Mouse (Mus musculus): ENCODE measurements around the gene Syt1. TPM values are rescaled to one million over a fixed set of nuclear protein-coding genes. Genes with fewer than 3 reads are reported as not detected.
A peak's percentile ranks its signal among the peaks of the same experiment; 100 is the strongest.

Gene Syt1
- 748 and 792 TPM in 2 replicates for polyA plus RNA-seq (2012; rRNA removed)

DNA sequence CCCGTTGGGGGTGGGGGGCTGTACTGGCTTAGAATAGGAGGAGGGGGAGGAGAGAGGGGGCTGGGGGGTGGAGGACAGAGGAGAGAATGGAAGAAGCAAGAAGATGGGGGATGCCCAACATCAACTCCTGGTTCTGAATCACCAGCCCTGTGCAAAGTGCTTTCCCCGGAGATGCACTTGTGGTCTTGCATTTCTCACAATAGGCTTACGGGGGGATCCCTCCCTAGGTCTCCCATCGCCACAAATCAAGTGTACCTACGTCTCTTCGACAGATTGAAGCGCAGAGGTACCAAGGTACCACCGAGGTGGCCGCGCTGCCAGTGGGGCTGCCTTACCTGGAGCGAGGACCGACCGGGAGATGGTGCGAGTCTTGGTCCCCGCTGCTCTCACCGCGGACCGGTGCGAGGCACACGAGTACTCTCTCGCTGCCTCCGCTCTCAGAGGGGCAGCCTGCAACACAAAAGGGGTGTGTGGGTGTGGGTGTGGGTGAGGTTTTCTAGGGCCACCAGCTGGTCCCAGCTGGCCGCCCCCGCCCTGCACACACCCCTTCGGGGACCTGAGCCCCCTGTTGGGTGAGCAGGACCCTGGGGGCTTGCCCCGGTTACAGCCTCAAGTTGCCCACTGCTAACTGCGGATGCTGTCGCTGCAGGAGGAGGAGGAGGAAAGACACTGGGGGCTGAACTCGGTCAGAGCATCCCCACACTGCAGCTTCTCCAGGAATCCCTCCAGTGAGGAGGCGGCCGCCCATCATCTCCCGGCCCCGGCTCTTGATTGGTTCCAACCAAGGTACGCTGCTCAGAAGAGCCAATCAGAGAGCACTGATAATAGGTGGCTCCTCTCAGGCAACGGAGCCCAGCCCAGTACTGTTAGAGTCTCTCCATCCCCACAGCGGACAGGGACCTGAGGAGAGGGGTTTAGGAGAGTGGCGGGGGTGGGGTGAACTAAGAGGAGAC is at the start of gene Syt1:
Gene Syt1, minus strand, starts transcription at position 742 of the 953 bp plus-strand sequence.
- H3K27ac ChIP-seq (ENCODE audit: insufficient read depth, low read length) = peak within 1 kb of the TSS; percentile 98
- TF ChIP-seq POLR2A (IDR thresholded peaks at IDR 0.05; ENCODE audit: extremely low read depth, insufficient read depth, low read length) (peak; percentile 96), CTCF (IDR thresholded peaks at IDR 0.05; ENCODE audit: extremely low read depth, insufficient read depth, low read length) (no peak)
- no peaks in the 10 kb centered on the region for H3K4me1 ChIP-seq (ENCODE audit: control insufficient read depth, insufficient read depth, low read length)
- peak within 1 kb of the TSS; percentile 97 for H3K4me3 ChIP-seq (ENCODE audit: insufficient read depth, low read length)

DNA sequence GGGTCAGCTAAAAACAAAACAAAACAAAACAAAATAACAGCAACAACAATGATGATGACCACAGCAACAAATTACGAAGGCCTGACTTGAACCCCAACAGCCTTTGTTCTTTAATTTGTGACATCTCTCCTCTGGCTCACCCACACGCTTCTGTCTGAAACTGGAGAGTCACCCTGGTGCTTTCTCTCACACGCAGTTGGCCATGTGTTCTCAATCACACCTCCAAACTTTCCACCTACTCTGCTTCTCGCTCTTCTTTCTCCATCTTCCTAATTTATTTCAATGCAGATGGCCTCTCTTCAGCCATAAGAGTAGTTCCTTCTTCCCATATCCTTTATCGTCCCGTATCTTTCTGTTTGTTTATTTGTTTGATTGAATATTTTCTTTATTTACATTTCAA is 45.7 kb upstream of the Syt1 start:
- Histone ChIP-seq H3K4me1 (ENCODE audit: control insufficient read depth, insufficient read depth, low read length) (no peaks in the 10 kb centered on the region), H3K4me3 (ENCODE audit: insufficient read depth, low read length) (no peak overlapping the region), H3K27ac (ENCODE audit: insufficient read depth, low read length) (no peak overlapping the region)
- TF ChIP-seq CTCF (IDR thresholded peaks at IDR 0.05; ENCODE audit: extremely low read depth, insufficient read depth, low read length) (no peak), POLR2A (IDR thresholded peaks at IDR 0.05; ENCODE audit: extremely low read depth, insufficient read depth, low read length) (no peak)

DNA sequence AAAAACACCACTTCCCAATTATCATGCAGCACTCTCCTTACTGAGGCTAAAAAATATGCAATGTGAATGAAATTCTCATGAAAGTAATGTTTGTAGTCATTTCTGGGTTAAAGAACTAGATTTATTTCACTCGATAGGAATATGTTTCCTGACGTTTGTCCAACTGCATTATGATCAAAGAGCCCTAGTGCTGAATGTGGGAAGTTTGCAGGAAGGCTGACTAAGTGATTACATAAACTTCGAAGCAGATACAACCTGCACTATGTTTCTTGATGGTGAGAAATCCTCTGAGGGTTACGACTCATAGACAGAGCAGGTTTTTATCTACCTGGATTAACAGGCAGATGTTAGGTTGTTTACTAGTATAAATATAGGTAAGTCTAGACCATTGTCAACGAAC is 36.8 kb upstream of the Syt1 start:
- H3K4me3 ChIP-seq (ENCODE audit: insufficient read depth, low read length) = no peak overlapping the region
- TF ChIP-seq CTCF (IDR thresholded peaks at IDR 0.05; ENCODE audit: extremely low read depth, insufficient read depth, low read length) = no peak
- TF ChIP-seq POLR2A (IDR thresholded peaks at IDR 0.05; ENCODE audit: extremely low read depth, insufficient read depth, low read length) = no peak
- H3K27ac ChIP-seq (ENCODE audit: insufficient read depth, low read length) = no peak overlapping the region
- no peaks in the 10 kb centered on the region for H3K4me1 ChIP-seq (ENCODE audit: control insufficient read depth, insufficient read depth, low read length)

DNA sequence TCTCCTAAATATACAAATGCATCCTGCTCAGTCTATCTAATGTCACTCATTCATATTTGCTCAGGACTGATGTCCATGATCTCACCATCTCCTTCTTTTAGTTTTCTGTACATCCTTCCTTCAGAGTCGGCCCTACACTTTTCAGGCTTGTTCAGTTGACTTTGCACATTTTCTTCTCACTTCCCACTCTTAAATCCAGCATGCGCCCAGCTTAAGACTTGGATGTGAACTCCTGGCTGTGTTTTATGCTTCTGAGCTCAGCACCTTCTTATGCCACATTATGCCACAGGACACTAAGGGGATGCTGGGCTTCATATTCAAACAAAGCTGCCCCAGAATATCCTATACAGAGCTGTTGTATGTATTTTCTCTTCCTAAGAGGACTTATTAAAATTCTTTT is 36.2 kb upstream of the Syt1 start:
- Histone ChIP-seq H3K27ac (ENCODE audit: insufficient read depth, low read length) (no peak overlapping the region), H3K4me1 (ENCODE audit: control insufficient read depth, insufficient read depth, low read length) (no peaks in the 10 kb centered on the region), H3K4me3 (ENCODE audit: insufficient read depth, low read length) (no peak overlapping the region)
- TF ChIP-seq CTCF (IDR thresholded peaks at IDR 0.05; ENCODE audit: extremely low read depth, insufficient read depth, low read length) = no peak
- TF ChIP-seq POLR2A (IDR thresholded peaks at IDR 0.05; ENCODE audit: extremely low read depth, insufficient read depth, low read length) = no peak

DNA sequence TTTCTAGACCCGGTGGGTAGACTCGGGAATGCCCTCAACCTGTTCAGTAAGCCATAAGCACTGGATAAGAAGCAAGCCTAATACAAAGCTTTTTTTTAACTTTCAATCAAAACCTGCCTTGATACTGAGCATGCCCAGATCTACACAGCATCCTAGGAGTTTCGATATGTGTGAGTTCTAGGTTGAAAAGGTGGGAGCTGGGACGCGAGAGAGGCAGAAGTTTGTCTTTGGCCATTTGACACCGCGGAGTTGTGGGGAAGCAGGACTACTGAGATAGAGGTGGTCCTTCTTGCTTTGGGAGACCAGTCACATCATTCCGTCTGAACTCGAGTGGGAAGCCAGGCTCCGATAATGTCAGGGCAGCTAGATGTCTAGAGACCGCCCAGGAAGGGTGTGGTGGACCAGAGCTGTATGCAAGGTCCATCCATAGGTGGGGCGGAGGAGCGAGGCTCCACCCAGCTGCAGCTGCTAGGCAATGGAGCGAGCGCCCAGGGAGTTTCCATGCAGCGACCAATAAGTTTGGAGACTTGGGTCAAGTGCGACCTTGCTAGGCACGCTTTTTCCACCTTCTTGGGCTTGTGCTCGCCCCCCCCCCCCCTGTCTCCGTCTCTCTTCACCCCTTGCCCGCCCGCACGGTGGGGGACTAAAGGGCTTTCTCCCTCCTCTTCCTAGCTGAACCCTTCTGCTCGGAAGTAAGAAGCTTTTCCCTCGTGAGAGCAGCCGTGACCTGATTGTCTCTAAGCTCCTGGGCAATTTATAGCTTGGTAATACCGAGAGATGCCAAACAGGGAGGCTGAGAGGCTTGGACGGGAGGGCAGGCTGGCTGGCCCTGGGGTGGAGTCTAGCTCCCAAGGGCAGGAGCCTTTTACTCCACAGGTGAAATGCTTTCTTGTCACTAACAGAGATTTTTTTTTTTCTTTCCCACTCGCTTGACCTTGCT is 714 bp upstream of the Syt1 start:
- Histone ChIP-seq H3K4me3 (ENCODE audit: insufficient read depth, low read length) (peak overlapping the region; percentile 97), H3K27ac (ENCODE audit: insufficient read depth, low read length) (peak overlapping the region; percentile 69; the same call in 1 of the 2 replicates), H3K4me1 (ENCODE audit: control insufficient read depth, insufficient read depth, low read length) (no peaks in the 10 kb centered on the region)
- TF ChIP-seq POLR2A (IDR thresholded peaks at IDR 0.05; ENCODE audit: extremely low read depth, insufficient read depth, low read length) (peak; percentile 64; the same call in 1 of the 2 replicates), CTCF (IDR thresholded peaks at IDR 0.05; ENCODE audit: extremely low read depth, insufficient read depth, low read length) (no peak)

DNA sequence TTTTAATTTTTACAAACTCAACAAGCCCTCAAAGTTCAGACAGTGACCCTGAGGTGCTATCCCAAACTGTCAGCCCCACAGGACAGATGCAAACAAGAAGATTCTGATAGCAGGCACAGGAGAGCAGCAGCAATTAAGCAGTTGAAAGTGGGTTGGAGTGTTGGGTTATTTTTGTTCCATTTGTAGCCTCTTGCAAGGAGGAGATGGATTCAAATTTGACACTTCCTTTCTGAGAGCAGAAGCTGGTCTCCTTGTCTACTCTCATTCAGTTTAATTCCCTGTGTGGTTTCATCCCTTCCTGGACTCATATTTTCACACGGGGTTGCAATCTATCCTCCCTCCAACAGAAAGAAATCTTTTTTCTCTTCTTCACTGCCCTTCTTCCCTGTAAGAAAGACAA is 951 bp downstream of the Syt1 start:
- Histone ChIP-seq H3K4me1 (ENCODE audit: control insufficient read depth, insufficient read depth, low read length) (no peaks in the 10 kb centered on the region), H3K4me3 (ENCODE audit: insufficient read depth, low read length) (peak overlapping the region; percentile 97), H3K27ac (ENCODE audit: insufficient read depth, low read length) (peak overlapping the region; percentile 80; the same call in 1 of the 2 replicates)
- TF ChIP-seq POLR2A (IDR thresholded peaks at IDR 0.05; ENCODE audit: extremely low read depth, insufficient read depth, low read length) = peak; percentile 37; the same call in 1 of the 2 replicates
- no peak for TF ChIP-seq CTCF (IDR thresholded peaks at IDR 0.05; ENCODE audit: extremely low read depth, insufficient read depth, low read length)

DNA sequence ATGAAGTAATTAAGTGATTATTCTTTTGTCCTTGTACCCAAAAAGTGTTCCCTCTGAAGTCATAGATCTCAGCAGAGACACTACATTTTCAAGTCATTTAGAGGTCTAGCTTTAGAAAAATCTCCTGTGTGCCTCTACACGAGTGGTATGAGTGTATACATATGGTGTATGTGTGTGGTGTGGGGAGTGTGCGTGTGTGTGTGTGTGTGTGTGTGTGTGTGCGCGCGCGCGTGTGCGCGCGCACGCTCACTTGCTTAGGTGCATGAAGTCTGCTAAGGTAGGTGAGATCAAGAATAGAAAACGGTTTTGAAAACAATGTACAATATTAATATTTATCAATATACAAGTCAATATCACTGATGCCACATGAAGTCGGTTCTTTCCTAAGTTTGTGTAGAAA is 2.3 kb downstream of the Syt1 start:
- peak overlapping the region; percentile 97 for H3K4me3 ChIP-seq (ENCODE audit: insufficient read depth, low read length)
- H3K27ac ChIP-seq (ENCODE audit: insufficient read depth, low read length) = peak overlapping the region; percentile 74
- TF ChIP-seq POLR2A (IDR thresholded peaks at IDR 0.05; ENCODE audit: extremely low read depth, insufficient read depth, low read length) = no peak
- no peak for TF ChIP-seq CTCF (IDR thresholded peaks at IDR 0.05; ENCODE audit: extremely low read depth, insufficient read depth, low read length)
- H3K4me1 ChIP-seq (ENCODE audit: control insufficient read depth, insufficient read depth, low read length) = peaks cover 4% of the 10 kb centered on the region

DNA sequence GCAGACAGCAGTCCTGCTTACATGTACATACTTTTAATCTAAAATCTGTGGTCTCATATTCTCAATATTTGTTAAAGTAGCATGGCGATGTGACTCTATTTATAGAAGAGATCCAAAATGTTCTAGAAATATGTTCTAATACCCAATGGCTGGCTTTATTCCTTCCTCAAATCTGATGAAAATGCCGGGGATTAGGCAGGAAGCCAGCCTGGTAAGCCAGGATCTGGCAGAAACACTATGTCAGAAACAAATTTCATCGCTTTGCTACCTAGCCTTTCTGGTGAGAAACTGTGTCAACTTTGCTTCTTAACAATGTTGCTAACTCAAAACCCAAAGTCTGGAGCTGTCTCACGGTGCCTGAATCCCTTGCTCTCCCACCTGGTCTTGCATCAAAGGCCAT is 7.3 kb downstream of the Syt1 start:
- peak overlapping the region; percentile 84 for H3K27ac ChIP-seq (ENCODE audit: insufficient read depth, low read length)
- peaks cover 6% of the 10 kb centered on the region for H3K4me1 ChIP-seq (ENCODE audit: control insufficient read depth, insufficient read depth, low read length)
- TF ChIP-seq CTCF (IDR thresholded peaks at IDR 0.05; ENCODE audit: extremely low read depth, insufficient read depth, low read length) (no peak), POLR2A (IDR thresholded peaks at IDR 0.05; ENCODE audit: extremely low read depth, insufficient read depth, low read length) (no peak)
- H3K4me3 ChIP-seq (ENCODE audit: insufficient read depth, low read length) = no peak overlapping the region; the same call in 1 of the 2 replicates

DNA sequence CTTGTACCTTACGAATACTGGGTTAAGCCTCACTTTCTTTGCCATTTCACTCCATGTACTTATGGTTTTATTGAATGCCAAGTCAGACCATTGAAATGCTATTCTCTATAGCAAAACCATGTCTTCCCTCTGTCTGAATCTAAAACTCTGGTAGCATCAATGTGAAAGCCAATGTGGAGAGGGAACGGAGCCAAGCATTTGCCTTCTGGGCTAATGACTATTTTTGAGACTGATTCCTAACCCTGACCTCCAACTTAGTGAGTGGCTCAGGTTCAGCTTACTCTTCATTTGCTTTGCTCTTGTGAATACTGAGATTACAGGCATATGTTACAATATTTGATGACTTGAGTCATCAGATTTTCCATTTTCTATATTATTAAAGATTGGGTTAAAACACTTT is 23.5 kb downstream of the Syt1 start:
- no peak overlapping the region for H3K4me3 ChIP-seq (ENCODE audit: insufficient read depth, low read length)
- H3K4me1 ChIP-seq (ENCODE audit: control insufficient read depth, insufficient read depth, low read length) = peaks cover 4% of the 10 kb centered on the region; the same call in 1 of the 2 replicates
- no peak for TF ChIP-seq CTCF (IDR thresholded peaks at IDR 0.05; ENCODE audit: extremely low read depth, insufficient read depth, low read length)
- no peak for TF ChIP-seq POLR2A (IDR thresholded peaks at IDR 0.05; ENCODE audit: extremely low read depth, insufficient read depth, low read length)
- H3K27ac ChIP-seq (ENCODE audit: insufficient read depth, low read length) = no peak overlapping the region

All from cortical plate, adult 2 months (tissue).